Mouse (Mus musculus) myocyte (in vitro differentiated cells): ENCODE results near the gene Tmem247.

Source experiments
- MAX ChIP-seq: IDR thresholded peaks from one replicate; pipeline ENCODE4 v1.6.1; 2011; ENCODE audit warnings: low read depth, mild to moderate bottlenecking, control low read depth
- MYOD1 ChIP-seq, 3 experiments: IDR thresholded peaks; one replicate each; pipeline ENCODE4 v1.6.1; 2011; ENCODE audit warnings: control low read depth in 2 of 3, low read depth in 2 of 3, mild to moderate bottlenecking in 2 of 3, moderate library complexity in 1 of 3; ENCODE audit not compliant: insufficient read length in 2 of 3, control insufficient read depth in 1 of 3
- POLR2A ChIP-seq: IDR thresholded peaks from one replicate; pipeline ENCODE4 v1.6.1; 2011; ENCODE audit warnings: low read depth, mild to moderate bottlenecking, control low read depth, moderate library complexity; ENCODE audit not compliant: insufficient read length
- POLR2AphosphoS2 ChIP-seq: IDR thresholded peaks from one replicate; pipeline ENCODE4 v1.6.1; 2011; ENCODE audit warnings: low read depth, control low read depth; ENCODE audit not compliant: insufficient read length
- TCF12 ChIP-seq: IDR thresholded peaks from one replicate; pipeline ENCODE4 v1.6.1; 2011; ENCODE audit warnings: mild to moderate bottlenecking, control low read depth; ENCODE audit not compliant: poor library complexity, insufficient read depth, severe bottlenecking
- USF1 ChIP-seq: IDR thresholded peaks from one replicate; pipeline ENCODE4 v1.6.1; 2011; ENCODE audit warnings: low read depth, mild to moderate bottlenecking, control low read depth, moderate library complexity

GRCm38 (mm10) chr17:86906136-86906461 lies 11.0 kb upstream of the Tmem247 start:
- TF ChIP-seq POLR2A (no peak), MYOD1 (IDR thresholded peaks at IDR 0.05; ENCODE audit: control insufficient read depth in 1 of 3, insufficient read length in 2 of 3, low read depth in 2 of 3) (no peak), TCF12 (no peak), USF1 (no peak), MAX (no peak), POLR2AphosphoS2 (no peak)
